Mouse (Mus musculus): ENCODE measurements around the gene Gjb1. TPM values are rescaled to one million over a fixed set of nuclear protein-coding genes. Genes with fewer than 3 reads are reported as not detected.
"Not testable (repeated sequence)": the region's sequence is repeated elsewhere in the genome, so short reads cannot be mapped to it uniquely, and the experiment has no call there.

The Gjb1 gene
- polyA plus RNA-seq (2015; fragmentation: Nextera tagmentation; extraction: Ambion mirVana): 0.39 and 2.0 TPM in 2 replicates

GRCm38 (mm10) chrX:101376190-101376968, at the start of gene Gjb1:
Gene Gjb1 (plus strand): TSS chrX:101376378.
- Histone ChIP-seq H3K4me3 (no peak within 1 kb of the TSS), H3K9me3 (no peaks in the 10 kb centered on the region), H3K9ac (no peak within 1 kb of the TSS), H3K27me3 (replicated peaks) (peaks cover 42% of the 10 kb centered on the region), H3K36me3 (no peaks in the 10 kb centered on the region), H3K4me2 (no peak within 1 kb of the TSS), H3K4me1 (0 out of 2 replicates have a peak, but pooled peaks cover 7% of the 10 kb centered on the region), H3K27ac (replicated peaks) (no peak within 1 kb of the TSS)
- ATAC-seq (ENCODE audit: extremely low read depth, insufficient number of reproducible peaks, low FRiP score, low TSS enrichment): no peak
- 65% methylated on average over 7 of the region's 7 CpGs for WGBS

GRCm38 (mm10) chrX:101329372-101330028, 46.7 kb upstream of the Gjb1 start:
- Histone ChIP-seq H3K9me3 (no peaks in the 10 kb centered on the region), H3K4me3 (no peak overlapping the region), H3K9ac (0 out of 2 replicates have a peak overlapping the region, but pooled peaks have one; percentile 40), H3K4me2 (peak overlapping the region; percentile 38), H3K27me3 (replicated peaks) (0 out of 2 replicates have a peak, but pooled peaks cover 3% of the 10 kb centered on the region), H3K36me3 (no peaks in the 10 kb centered on the region), H3K27ac (replicated peaks) (peak overlapping the region; percentile 68), H3K4me1 (peaks cover 10% of the 10 kb centered on the region; the same call in 1 of the 2 replicates)
- ATAC-seq (ENCODE audit: extremely low read depth, insufficient number of reproducible peaks, low FRiP score, low TSS enrichment): no peak
- WGBS: 16% methylated on average over 10 of the region's 10 CpGs

GRCm38 (mm10) chrX:101332031-101332374, 44.2 kb upstream of the Gjb1 start:
- H3K27ac ChIP-seq (replicated peaks): peak overlapping the region; percentile 92
- H3K4me3 ChIP-seq: peak overlapping the region; percentile 47
- no peaks in the 10 kb centered on the region for H3K36me3 ChIP-seq
- peaks cover 7% of the 10 kb centered on the region; the same call in 1 of the 2 replicates for H3K4me1 ChIP-seq
- H3K4me2 ChIP-seq: peak overlapping the region; percentile 61
- 37% methylated on average over 9 of the region's 9 CpGs for WGBS
- H3K9ac ChIP-seq: peak overlapping the region; percentile 72
- 0 out of 2 replicates have a peak, but pooled peaks have one; percentile 18 for ATAC-seq (ENCODE audit: extremely low read depth, insufficient number of reproducible peaks, low FRiP score, low TSS enrichment)
- H3K27me3 ChIP-seq (replicated peaks): 0 out of 2 replicates have a peak, but pooled peaks cover 3% of the 10 kb centered on the region
- H3K9me3 ChIP-seq: no peaks in the 10 kb centered on the region

- 23% methylated on average over 21 of the region's 49 CpGs for WGBS
These were observed 43.6 kb upstream of the Gjb1 start for GRCm38 (mm10) chrX:101332375-101333211.

GRCm38 (mm10) chrX:101334606-101335005, 41.6 kb upstream of the Gjb1 start:
- Histone ChIP-seq H3K27ac (replicated peaks) (no peak overlapping the region), H3K4me2 (no peak overlapping the region), H3K27me3 (replicated peaks) (no peaks in the 10 kb centered on the region), H3K9me3 (no peaks in the 10 kb centered on the region), H3K36me3 (no peaks in the 10 kb centered on the region), H3K4me3 (no peak overlapping the region), H3K4me1 (peaks cover 4% of the 10 kb centered on the region; the same call in 1 of the 2 replicates), H3K9ac (no peak overlapping the region)
- WGBS: 80% methylated on average over 5 of the region's 5 CpGs
- ATAC-seq (ENCODE audit: extremely low read depth, insufficient number of reproducible peaks, low FRiP score, low TSS enrichment): no peak

More at GRCm38 (mm10) chrX:101332375-101333211, 43.6 kb upstream of the Gjb1 start:
- H3K27me3 ChIP-seq (replicated peaks): 0 out of 2 replicates have a peak, but pooled peaks cover 3% of the 10 kb centered on the region
- H3K9ac ChIP-seq: peak overlapping the region; percentile 76
- H3K9me3 ChIP-seq: no peaks in the 10 kb centered on the region
- H3K4me2 ChIP-seq: peak overlapping the region; percentile 71
- H3K27ac ChIP-seq (replicated peaks): peak overlapping the region; percentile 92
- H3K36me3 ChIP-seq: no peaks in the 10 kb centered on the region
- peak; percentile 91 for ATAC-seq (ENCODE audit: extremely low read depth, insufficient number of reproducible peaks, low FRiP score, low TSS enrichment)
- H3K4me1 ChIP-seq: peaks cover 7% of the 10 kb centered on the region; the same call in 1 of the 2 replicates
- peak overlapping the region; percentile 47 for H3K4me3 ChIP-seq

GRCm38 (mm10) chrX:101338666-101339065, 37.5 kb upstream of the Gjb1 start:
- ATAC-seq (ENCODE audit: extremely low read depth, insufficient number of reproducible peaks, low FRiP score, low TSS enrichment): no peak
- WGBS: 42% methylated on average over 4 of the region's 4 CpGs
- Histone ChIP-seq H3K4me3 (no peak overlapping the region), H3K9ac (no peak overlapping the region), H3K27me3 (replicated peaks) (0 out of 2 replicates have a peak, but pooled peaks cover 3% of the 10 kb centered on the region), H3K36me3 (no peaks in the 10 kb centered on the region), H3K4me2 (no peak overlapping the region), H3K27ac (replicated peaks) (no peak overlapping the region), H3K9me3 (no peaks in the 10 kb centered on the region), H3K4me1 (no peaks in the 10 kb centered on the region)

GRCm38 (mm10) chrX:101342837-101343236, 33.3 kb upstream of the Gjb1 start:
- H3K4me1 ChIP-seq; H3K9ac ChIP-seq; H3K27ac ChIP-seq (replicated peaks); H3K9me3 ChIP-seq; H3K4me2 ChIP-seq; H3K36me3 ChIP-seq; H3K4me3 ChIP-seq; ATAC-seq (ENCODE audit: extremely low read depth, insufficient number of reproducible peaks, low FRiP score, low TSS enrichment): not testable (repeated sequence)
- 60% methylated on average over 2 of the region's 2 CpGs for WGBS
- peaks cover 11% of the 10 kb centered on the region; the same call in 1 of the 2 replicates for H3K27me3 ChIP-seq (replicated peaks)

- Histone ChIP-seq H3K27ac (replicated peaks) (no peak overlapping the region), H3K9ac (no peak overlapping the region), H3K4me2 (no peak overlapping the region), H3K4me3 (no peak overlapping the region), H3K36me3 (no peaks in the 10 kb centered on the region), H3K9me3 (no peaks in the 10 kb centered on the region), H3K4me1 (no peaks in the 10 kb centered on the region), H3K27me3 (replicated peaks) (peaks cover 11% of the 10 kb centered on the region; the same call in 1 of the 2 replicates)
- no peak for ATAC-seq (ENCODE audit: extremely low read depth, insufficient number of reproducible peaks, low FRiP score, low TSS enrichment)
- WGBS: 82% methylated on average over 2 of the region's 2 CpGs
These were observed 30.7 kb upstream of the Gjb1 start for GRCm38 (mm10) chrX:101345456-101345855.

GRCm38 (mm10) chrX:101346475-101346874, 29.7 kb upstream of the Gjb1 start:
- WGBS: 45% methylated on average over 4 of the region's 4 CpGs
- no peaks in the 10 kb centered on the region; the same call in 1 of the 2 replicates for H3K4me1 ChIP-seq
- H3K9ac ChIP-seq: no peak overlapping the region
- H3K36me3 ChIP-seq: no peaks in the 10 kb centered on the region
- H3K27ac ChIP-seq (replicated peaks): no peak overlapping the region
- H3K27me3 ChIP-seq (replicated peaks): peaks cover 7% of the 10 kb centered on the region; the same call in 1 of the 2 replicates
- no peak overlapping the region for H3K4me2 ChIP-seq
- no peak overlapping the region for H3K4me3 ChIP-seq
- no peak for ATAC-seq (ENCODE audit: extremely low read depth, insufficient number of reproducible peaks, low FRiP score, low TSS enrichment)
- H3K9me3 ChIP-seq: no peaks in the 10 kb centered on the region

- Histone ChIP-seq H3K4me2 (no peak overlapping the region), H3K27me3 (replicated peaks) (peaks cover 10% of the 10 kb centered on the region; the same call in 1 of the 2 replicates), H3K9ac (no peak overlapping the region), H3K36me3 (no peaks in the 10 kb centered on the region), H3K4me3 (no peak overlapping the region), H3K9me3 (no peaks in the 10 kb centered on the region), H3K27ac (replicated peaks) (no peak overlapping the region), H3K4me1 (no peaks in the 10 kb centered on the region; the same call in 1 of the 2 replicates)
- WGBS: 15% methylated on average over 4 of the region's 4 CpGs
- ATAC-seq (ENCODE audit: extremely low read depth, insufficient number of reproducible peaks, low FRiP score, low TSS enrichment): no peak; the same call in 1 of the 2 replicates
These were observed 25.0 kb upstream of the Gjb1 start for GRCm38 (mm10) chrX:101351188-101351587.
